Mouse (Mus musculus): Measurements from ENCODE around the gene Ly86. TPM values are rescaled to one million over a fixed set of nuclear protein-coding genes. Genes with fewer than 3 reads are reported as not detected.

Ly86 gene
- polyA plus RNA-seq, 1 experiment from 2014 or later, result 9.8 TPM

DNA sequence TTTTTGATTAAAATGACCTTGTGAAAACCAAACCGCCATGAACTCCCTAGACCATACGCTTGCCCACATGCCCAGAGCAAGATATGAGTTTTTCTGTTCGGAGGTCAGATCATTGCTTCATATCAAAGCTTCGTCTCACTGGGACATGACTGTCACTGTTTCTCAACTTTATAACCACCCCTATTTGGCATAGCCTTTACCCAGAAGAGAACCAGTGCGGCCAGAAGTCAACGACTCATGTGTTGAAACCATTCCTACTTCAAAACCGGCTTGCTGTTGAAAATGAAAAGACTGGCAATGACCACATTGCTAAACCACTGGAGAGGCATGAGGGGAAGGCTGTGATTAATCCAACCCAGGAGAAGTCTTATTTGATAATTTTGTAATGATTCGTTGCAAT, 54.3 kb downstream of the Ly86 start:
- no peak overlapping the region for H3K4me3 ChIP-seq (replicated peaks)
- no peak for DNase-seq

GRCm38 (mm10) chr13:37402421-37402820, 57.4 kb downstream of the Ly86 start:
- no peak overlapping the region for H3K4me3 ChIP-seq (replicated peaks)
- no peak overlapping the region for H3K9ac ChIP-seq
- no peak for DNase-seq
- no peak overlapping the region for H3K4me2 ChIP-seq
- H3K27ac ChIP-seq, result no peak overlapping the region
- H3K9me3 ChIP-seq (replicated peaks), result no peaks in the 10 kb centered on the region
- H3K27me3 ChIP-seq, result no peaks in the 10 kb centered on the region
- ATAC-seq (ENCODE audit: low read depth), result no peak
- H3K36me3 ChIP-seq, result no peaks in the 10 kb centered on the region
- H3K4me1 ChIP-seq (replicated peaks), result no peaks in the 10 kb centered on the region; the same call in 1 of the 2 replicates
- 46% methylated on average over 3 of the region's 3 CpGs for WGBS (ENCODE audit: insufficient replicate concordance)

More for the DNA sequence above, 54.3 kb downstream of the Ly86 start:
- no peaks in the 10 kb centered on the region for H3K9me3 ChIP-seq (replicated peaks)
- no peaks in the 10 kb centered on the region; the same call in 1 of the 2 replicates for H3K4me1 ChIP-seq (replicated peaks)
- H3K27ac ChIP-seq, result no peak overlapping the region
- 70% methylated on average over 8 of the region's 8 CpGs for WGBS (ENCODE audit: insufficient replicate concordance)
- H3K9ac ChIP-seq, result no peak overlapping the region
- no peak for ATAC-seq (ENCODE audit: low read depth)
- H3K27me3 ChIP-seq, result no peaks in the 10 kb centered on the region
- H3K36me3 ChIP-seq, result no peaks in the 10 kb centered on the region
- no peak overlapping the region for H3K4me2 ChIP-seq

- Histone ChIP-seq H3K4me2 (no peak overlapping the region), H3K9ac (no peak overlapping the region), H3K27ac (no peak overlapping the region), H3K27me3 (no peaks in the 10 kb centered on the region), H3K36me3 (no peaks in the 10 kb centered on the region), H3K4me1 (replicated peaks) (no peaks in the 10 kb centered on the region), H3K9me3 (replicated peaks) (no peaks in the 10 kb centered on the region), H3K4me3 (replicated peaks) (no peak overlapping the region)
- WGBS (ENCODE audit: insufficient replicate concordance), result 57% methylated on average over 2 of the region's 2 CpGs
- DNase-seq, result no peak
- ATAC-seq (ENCODE audit: low read depth), result no peak
These were observed 58.7 kb downstream of the Ly86 start for GRCm38 (mm10) chr13:37403708-37404107.

DNA sequence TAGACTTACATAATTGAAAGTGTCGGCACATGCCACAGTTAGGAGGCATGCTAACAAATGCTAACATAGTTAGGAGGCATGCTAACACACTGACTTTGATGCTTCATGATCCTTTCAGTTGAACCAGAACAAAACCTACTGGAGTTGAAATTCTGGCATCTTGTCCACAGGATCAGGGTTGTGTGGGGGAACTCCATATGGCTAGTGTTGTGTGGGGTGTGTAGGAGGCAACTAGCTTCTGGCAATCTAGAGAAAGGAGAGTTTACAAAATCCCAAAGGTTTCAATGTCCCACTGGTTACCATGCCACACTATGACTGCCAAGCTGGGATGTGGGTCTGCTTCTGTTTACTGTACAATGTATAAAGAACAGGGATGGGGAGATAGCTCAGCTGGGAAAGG, 70.7 kb downstream of the Ly86 start:
- Histone ChIP-seq H3K4me3 (replicated peaks) (no peak overlapping the region), H3K9ac (no peak overlapping the region), H3K4me1 (replicated peaks) (no peaks in the 10 kb centered on the region), H3K36me3 (no peaks in the 10 kb centered on the region), H3K9me3 (replicated peaks) (no peaks in the 10 kb centered on the region), H3K27me3 (no peaks in the 10 kb centered on the region), H3K27ac (no peak overlapping the region), H3K4me2 (no peak overlapping the region)
- DNase-seq (no peak), ATAC-seq (ENCODE audit: low read depth) (no peak)
- 80% methylated on average over 1 of the region's 1 CpGs for WGBS (ENCODE audit: insufficient replicate concordance)

- Histone ChIP-seq H3K4me1 (replicated peaks) (no peaks in the 10 kb centered on the region; the same call in 1 of the 2 replicates), H3K27ac (no peak overlapping the region), H3K36me3 (no peaks in the 10 kb centered on the region), H3K27me3 (no peaks in the 10 kb centered on the region), H3K4me2 (no peak overlapping the region), H3K9me3 (replicated peaks) (no peaks in the 10 kb centered on the region), H3K4me3 (replicated peaks) (no peak overlapping the region), H3K9ac (no peak overlapping the region)
- DNase-seq (no peak), ATAC-seq (ENCODE audit: low read depth) (no peak)
- WGBS (ENCODE audit: insufficient replicate concordance), result 81% methylated on average over 6 of the region's 6 CpGs
These were observed 78.4 kb downstream of the Ly86 start for GRCm38 (mm10) chr13:37423416-37423815.

- WGBS (ENCODE audit: insufficient replicate concordance), result 80% methylated on average over 6 of the region's 6 CpGs
- H3K4me2 ChIP-seq, result no peak overlapping the region
- H3K4me3 ChIP-seq (replicated peaks), result no peak overlapping the region
- H3K27ac ChIP-seq, result no peak overlapping the region
- H3K36me3 ChIP-seq, result no peaks in the 10 kb centered on the region
- H3K27me3 ChIP-seq, result no peaks in the 10 kb centered on the region
- H3K9me3 ChIP-seq (replicated peaks), result no peaks in the 10 kb centered on the region
- ATAC-seq (ENCODE audit: low read depth), result no peak
- no peaks in the 10 kb centered on the region; the same call in 1 of the 2 replicates for H3K4me1 ChIP-seq (replicated peaks)
- DNase-seq, result no peak
- H3K9ac ChIP-seq, result no peak overlapping the region
These were observed 79.9 kb downstream of the Ly86 start for GRCm38 (mm10) chr13:37424904-37425303.

DNA sequence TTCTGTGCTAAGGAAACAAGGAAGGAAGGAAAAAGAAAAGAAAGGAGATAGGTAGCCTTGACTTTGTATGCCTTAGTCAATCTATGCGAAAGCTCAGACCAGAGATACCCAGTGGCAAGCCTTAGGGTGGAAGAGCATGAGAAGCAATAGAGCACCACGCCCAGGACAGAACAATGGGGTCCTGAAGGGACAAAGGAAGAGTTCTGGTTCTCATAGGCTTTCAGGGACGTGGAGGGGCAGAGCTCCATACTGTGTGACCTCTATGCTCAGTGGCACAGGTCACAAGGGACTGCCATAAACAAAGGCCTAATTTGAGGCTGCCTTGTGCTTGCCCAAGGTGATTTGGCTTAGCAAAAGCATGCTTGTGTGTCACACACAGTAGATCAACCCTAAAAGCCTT, 80.4 kb downstream of the Ly86 start:
- H3K4me3 ChIP-seq (replicated peaks), result no peak overlapping the region
- H3K27ac ChIP-seq, result no peak overlapping the region
- no peaks in the 10 kb centered on the region; the same call in 1 of the 2 replicates for H3K4me1 ChIP-seq (replicated peaks)
- no peaks in the 10 kb centered on the region for H3K9me3 ChIP-seq (replicated peaks)
- H3K27me3 ChIP-seq, result no peaks in the 10 kb centered on the region
- no peak overlapping the region for H3K4me2 ChIP-seq
- no peaks in the 10 kb centered on the region for H3K36me3 ChIP-seq
- ATAC-seq (ENCODE audit: low read depth) (no peak), DNase-seq (no peak)
- WGBS (ENCODE audit: insufficient replicate concordance), result 58% methylated on average over 3 of the region's 3 CpGs
- H3K9ac ChIP-seq, result no peak overlapping the region

- no peak for ATAC-seq (ENCODE audit: low read depth)
- Histone ChIP-seq H3K36me3 (no peaks in the 10 kb centered on the region), H3K4me3 (replicated peaks) (no peak overlapping the region), H3K9me3 (replicated peaks) (no peaks in the 10 kb centered on the region), H3K4me2 (no peak overlapping the region), H3K4me1 (replicated peaks) (no peaks in the 10 kb centered on the region; the same call in 1 of the 2 replicates), H3K27me3 (no peaks in the 10 kb centered on the region), H3K9ac (no peak overlapping the region), H3K27ac (no peak overlapping the region)
- no peak for DNase-seq
- WGBS (ENCODE audit: insufficient replicate concordance), result 68% methylated on average over 12 of the region's 12 CpGs
These were observed 81.7 kb downstream of the Ly86 start for GRCm38 (mm10) chr13:37426578-37427336.

- Histone ChIP-seq H3K36me3 (no peaks in the 10 kb centered on the region), H3K4me1 (replicated peaks) (no peaks in the 10 kb centered on the region; the same call in 1 of the 2 replicates), H3K27ac (no peak overlapping the region), H3K4me2 (no peak overlapping the region), H3K27me3 (no peaks in the 10 kb centered on the region), H3K9ac (no peak overlapping the region), H3K9me3 (replicated peaks) (no peaks in the 10 kb centered on the region), H3K4me3 (replicated peaks) (no peak overlapping the region)
- no peak for ATAC-seq (ENCODE audit: low read depth)
- 60% methylated on average over 3 of the region's 3 CpGs for WGBS (ENCODE audit: insufficient replicate concordance)
- DNase-seq, result no peak
These were observed 83.5 kb downstream of the Ly86 start for GRCm38 (mm10) chr13:37428496-37428895.

DNA sequence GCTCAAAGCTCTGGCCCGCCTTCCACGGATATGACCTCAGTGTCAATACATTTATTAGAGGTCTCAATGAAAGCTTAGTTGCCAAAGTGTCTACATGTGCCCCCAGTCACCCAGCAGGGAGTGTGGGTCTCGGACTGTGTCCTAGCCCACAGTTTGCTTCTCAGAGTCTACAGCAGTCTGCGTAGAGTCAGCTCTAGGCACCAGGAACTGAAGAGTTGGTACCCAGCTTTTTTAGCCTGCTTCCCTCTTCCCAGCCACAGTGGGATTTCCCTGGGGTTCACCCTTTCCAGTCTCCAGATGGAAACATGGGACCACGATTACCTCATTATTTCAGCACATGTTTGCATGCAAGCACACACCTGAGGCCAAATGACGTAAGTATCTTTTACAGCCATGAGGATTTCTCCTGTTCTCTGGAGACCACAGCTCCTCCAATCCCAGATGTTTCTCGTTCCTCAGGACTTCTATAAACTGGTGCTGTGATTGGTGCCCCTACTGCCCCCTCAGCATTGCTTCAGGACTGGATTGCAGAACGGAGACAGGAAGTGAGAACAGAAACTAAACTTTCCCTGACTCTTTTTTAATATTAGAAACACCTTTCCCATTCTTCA, 84.8 kb downstream of the Ly86 start:
- Histone ChIP-seq H3K4me3 (replicated peaks) (no peak overlapping the region), H3K27ac (no peak overlapping the region), H3K4me2 (no peak overlapping the region), H3K9ac (no peak overlapping the region), H3K4me1 (replicated peaks) (peaks cover 5% of the 10 kb centered on the region), H3K36me3 (no peaks in the 10 kb centered on the region), H3K9me3 (replicated peaks) (no peaks in the 10 kb centered on the region), H3K27me3 (no peaks in the 10 kb centered on the region)
- 58% methylated on average over 8 of the region's 8 CpGs for WGBS (ENCODE audit: insufficient replicate concordance)
- DNase-seq, result no peak
- no peak for ATAC-seq (ENCODE audit: low read depth)

- WGBS (ENCODE audit: insufficient replicate concordance), result 72% methylated on average over 2 of the region's 2 CpGs
- ATAC-seq (ENCODE audit: low read depth), result no peak
- Histone ChIP-seq H3K4me3 (replicated peaks) (no peak overlapping the region), H3K36me3 (no peaks in the 10 kb centered on the region), H3K4me2 (no peak overlapping the region), H3K27ac (no peak overlapping the region), H3K9ac (no peak overlapping the region), H3K27me3 (0 out of 2 replicates have a peak, but pooled peaks cover 3% of the 10 kb centered on the region), H3K4me1 (replicated peaks) (peaks cover 7% of the 10 kb centered on the region), H3K9me3 (replicated peaks) (no peaks in the 10 kb centered on the region)
- no peak for DNase-seq
These were observed 86.7 kb downstream of the Ly86 start for GRCm38 (mm10) chr13:37431707-37432106.

- H3K4me1 ChIP-seq (replicated peaks), result peaks cover 7% of the 10 kb centered on the region
- ATAC-seq (ENCODE audit: low read depth) (no peak), DNase-seq (no peak)
- 0 out of 2 replicates have a peak, but pooled peaks cover 5% of the 10 kb centered on the region for H3K27me3 ChIP-seq
- H3K9me3 ChIP-seq (replicated peaks), result no peaks in the 10 kb centered on the region
- H3K27ac ChIP-seq, result no peak overlapping the region
- H3K36me3 ChIP-seq, result no peaks in the 10 kb centered on the region
- WGBS (ENCODE audit: insufficient replicate concordance), result 9% methylated on average over 4 of the region's 4 CpGs
- no peak overlapping the region for H3K4me2 ChIP-seq
- no peak overlapping the region for H3K4me3 ChIP-seq (replicated peaks)
- no peak overlapping the region for H3K9ac ChIP-seq
These were observed 87.6 kb downstream of the Ly86 start for GRCm38 (mm10) chr13:37432653-37433052.
